Mouse (Mus musculus) thymus, postnatal 25 days (tissue): Measurements from ENCODE around the gene Vangl1.
"Not testable (repeated sequence)": the region's sequence is repeated elsewhere in the genome, so short reads cannot be mapped to it uniquely, and the experiment has no call there.

Source experiments
- DNase-seq: peaks from one replicate; pipeline ENCODE4 v3.0.0; 2022

Gene Vangl1

GRCm38 (mm10) chr3:102167555-102168210 is 36.8 kb downstream of the Vangl1 start:
- no peak for DNase-seq

- DNase-seq: no peak
Observed at GRCm38 (mm10) chr3:102166794-102167193, 37.7 kb downstream of the Vangl1 start.

- no peak for DNase-seq
Observed at GRCm38 (mm10) chr3:102166287-102166620, 38.2 kb downstream of the Vangl1 start.

GRCm38 (mm10) chr3:102165536-102166286 is 38.8 kb downstream of the Vangl1 start:
- DNase-seq: no peak

GRCm38 (mm10) chr3:102164911-102165310 is 39.6 kb downstream of the Vangl1 start:
- DNase-seq: no peak

- not testable (repeated sequence) for DNase-seq
Observed at GRCm38 (mm10) chr3:102163861-102164260, 40.6 kb downstream of the Vangl1 start.

- DNase-seq: no peak
Observed at GRCm38 (mm10) chr3:102159423-102160325, 44.8 kb downstream of the Vangl1 start.

GRCm38 (mm10) chr3:102158759-102159422 is 45.6 kb downstream of the Vangl1 start:
- DNase-seq: no peak

- DNase-seq: no peak
Observed at GRCm38 (mm10) chr3:102157652-102158051, 46.8 kb downstream of the Vangl1 start.

- DNase-seq: no peak
Observed at GRCm38 (mm10) chr3:102156737-102157136, 47.8 kb downstream of the Vangl1 start.

GRCm38 (mm10) chr3:102154107-102154506 is 50.4 kb downstream of the Vangl1 start:
- no peak for DNase-seq

- DNase-seq: no peak
Observed at GRCm38 (mm10) chr3:102152872-102153271, 51.6 kb downstream of the Vangl1 start.

GRCm38 (mm10) chr3:102152471-102152870 is 52.0 kb downstream of the Vangl1 start:
- no peak for DNase-seq

- DNase-seq: no peak
Observed at GRCm38 (mm10) chr3:102151850-102152249, 52.6 kb downstream of the Vangl1 start.

GRCm38 (mm10) chr3:102149941-102150340 is 54.6 kb downstream of the Vangl1 start:
- no peak for DNase-seq

- DNase-seq: no peak
Observed at GRCm38 (mm10) chr3:102147189-102147588, 57.3 kb downstream of the Vangl1 start.

GRCm38 (mm10) chr3:102146428-102146827 is 58.1 kb downstream of the Vangl1 start:
- no peak for DNase-seq

GRCm38 (mm10) chr3:102145645-102146386 is 58.7 kb downstream of the Vangl1 start:
- no peak for DNase-seq

GRCm38 (mm10) chr3:102144401-102144800 is 60.1 kb downstream of the Vangl1 start:
- no peak for DNase-seq

GRCm38 (mm10) chr3:102143536-102143935 is 61.0 kb downstream of the Vangl1 start:
- no peak for DNase-seq

GRCm38 (mm10) chr3:102142947-102143346 is 61.5 kb downstream of the Vangl1 start:
- DNase-seq: no peak

- no peak for DNase-seq
Observed at GRCm38 (mm10) chr3:102141893-102142292, 62.6 kb downstream of the Vangl1 start.
